Mouse (Mus musculus): ENCODE data around the gene Shroom1. TPM values are rescaled to one million over a fixed set of nuclear protein-coding genes. Genes with fewer than 3 reads are reported as not detected.

Shroom1 gene
- total RNA-seq, 2 experiments from 2014 or later = 0.02 TPM; not detected in 1

GRCm38 (mm10) chr11:53505026-53505663 lies 48.1 kb downstream of the Shroom1 start:
- ATAC-seq (replicated peaks; ENCODE audit: poor library complexity) = no peak

DNA sequence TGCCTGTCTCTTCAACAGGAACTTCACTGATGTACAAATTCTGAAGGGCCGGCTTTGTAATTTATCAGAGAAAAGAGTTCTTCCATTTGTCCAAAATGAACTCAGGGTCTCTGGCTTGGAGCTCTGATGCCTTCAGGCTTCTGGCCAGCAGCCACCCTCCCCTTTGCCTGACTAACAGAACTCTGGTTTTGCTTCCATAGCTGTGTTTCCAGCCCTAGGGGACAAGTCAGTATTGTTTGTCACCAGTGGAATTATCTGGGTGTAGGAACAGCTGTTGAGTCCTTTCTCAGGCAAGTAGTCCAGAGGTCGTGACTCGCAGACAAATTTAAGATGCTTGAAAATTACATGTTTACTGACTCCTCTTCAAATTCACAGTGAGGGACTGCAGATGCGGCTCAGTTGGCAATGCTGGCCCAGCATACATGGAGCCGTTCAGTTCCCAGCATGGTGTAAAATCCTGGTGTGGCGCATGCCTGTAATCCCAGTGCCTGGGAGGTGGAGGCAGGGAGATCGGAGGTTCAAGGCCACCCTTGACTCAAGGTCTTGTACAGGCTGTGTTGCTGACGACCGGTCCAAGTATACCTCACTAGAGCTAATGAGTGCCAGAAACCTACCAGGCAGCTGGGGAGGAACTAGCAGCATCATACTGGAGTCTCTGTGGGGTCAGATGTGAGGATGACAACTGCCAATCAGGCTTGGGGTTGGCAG lies 50.2 kb downstream of the Shroom1 start:
- ATAC-seq (replicated peaks; ENCODE audit: poor library complexity) = no peak

- no peak for ATAC-seq (replicated peaks; ENCODE audit: poor library complexity)
These were observed 51.1 kb downstream of the Shroom1 start for GRCm38 (mm10) chr11:53508152-53508551.

- ATAC-seq (replicated peaks; ENCODE audit: poor library complexity) = no peak
These were observed 51.6 kb downstream of the Shroom1 start for GRCm38 (mm10) chr11:53508591-53508990.

GRCm38 (mm10) chr11:53510351-53510750 lies 53.3 kb downstream of the Shroom1 start:
- ATAC-seq (replicated peaks; ENCODE audit: poor library complexity) = no peak

DNA sequence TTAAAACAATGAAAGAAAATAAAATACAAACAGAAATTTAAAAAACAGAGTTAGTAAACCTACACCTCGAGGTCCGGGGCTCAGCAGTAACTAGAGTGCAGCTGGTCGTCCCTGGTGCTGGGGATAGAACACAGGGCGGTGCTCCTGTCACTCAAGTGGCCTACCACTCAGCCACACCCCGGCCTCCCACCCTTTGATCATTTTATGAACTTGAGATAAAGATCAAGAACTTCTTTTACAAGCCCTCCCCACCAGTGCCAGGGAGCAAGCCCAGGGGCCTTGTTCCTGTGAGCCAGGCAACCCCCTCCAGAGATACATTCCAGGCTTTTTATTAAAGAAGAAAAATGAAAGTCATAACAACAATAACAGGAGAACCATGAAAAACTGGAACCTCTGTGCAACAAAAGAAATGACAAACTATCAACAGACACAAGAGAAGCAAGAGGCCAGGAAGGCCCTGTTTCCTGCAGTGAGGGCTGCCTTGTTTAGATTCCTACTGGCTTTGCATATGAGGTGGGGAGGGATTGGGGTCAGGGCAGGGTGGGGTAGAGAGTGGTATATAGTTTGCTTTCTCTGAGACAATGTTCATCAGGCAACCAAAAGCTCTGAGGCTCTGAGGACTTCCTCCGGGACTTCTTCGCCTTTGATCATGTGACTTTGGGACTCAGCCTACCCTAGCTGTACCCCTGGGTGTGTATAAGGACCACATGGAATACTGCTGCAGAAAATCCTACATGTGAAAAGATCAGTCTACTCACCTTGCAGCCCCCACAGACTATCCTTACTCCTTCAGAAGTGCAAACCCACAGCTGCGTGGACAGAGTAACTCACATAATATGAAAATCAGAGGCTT lies 60.0 kb downstream of the Shroom1 start:
- ATAC-seq (replicated peaks; ENCODE audit: poor library complexity) = peak; percentile 16; the same call in 1 of the 2 replicates

Other genes with a start within 250 kb of the Shroom1 start
- 148 and 151 TPM in 2 replicates for gene Hspa4, start 156.7 kb upstream of the Shroom1 start, total RNA-seq (2015)
- 371 and 490 TPM in 2 replicates for gene Hspa4, start 156.7 kb upstream of the Shroom1 start, total RNA-seq (2017)
- 25.6 and 30.9 TPM in 2 replicates for gene Zcchc10, start 132.5 kb upstream of the Shroom1 start, total RNA-seq (2015)
- 4.7 and 4.8 TPM in 2 replicates for gene Zcchc10, start 132.5 kb upstream of the Shroom1 start, total RNA-seq (2017)
- 57.9 and 79.5 TPM in 2 replicates for gene Aff4, start 106.4 kb upstream of the Shroom1 start, total RNA-seq (2015)
- 42.2 and 49.6 TPM in 2 replicates for gene Aff4, start 106.4 kb upstream of the Shroom1 start, total RNA-seq (2017)
- not detected in 2 replicates for gene Leap2, start 34.0 kb upstream of the Shroom1 start, total RNA-seq (2015)
- not detected in 2 replicates for gene Leap2, start 34.0 kb upstream of the Shroom1 start, total RNA-seq (2017)
- 194 and 224 TPM in 2 replicates for gene Uqcrq, start 26.4 kb upstream of the Shroom1 start, total RNA-seq (2015)
- 30.5 and 42.9 TPM in 2 replicates for gene Uqcrq, start 26.4 kb upstream of the Shroom1 start, total RNA-seq (2017)
- gene Gdf9, start 26.2 kb upstream of the Shroom1 start, total RNA-seq (2015) = 0.25 and 0.34 TPM in 2 replicates
- gene Gdf9, start 26.2 kb upstream of the Shroom1 start, total RNA-seq (2017) = 2.7 TPM in 1 of 2 replicates, not detected in the other
- not detected in 2 replicates for gene Gm10447, start 95 bp upstream of the Shroom1 start, total RNA-seq (2015)
- gene Gm10447, start 95 bp upstream of the Shroom1 start, total RNA-seq (2017) = not detected in 2 replicates
- gene Gm9837, start 13.3 kb downstream of the Shroom1 start, total RNA-seq (2015) = not detected in 2 replicates
- not detected in 2 replicates for gene Gm9837, start 13.3 kb downstream of the Shroom1 start, total RNA-seq (2017)
- not detected in 2 replicates for gene Gm9945, start 23.0 kb downstream of the Shroom1 start, total RNA-seq (2015)
- not detected in 2 replicates for gene Gm9945, start 23.0 kb downstream of the Shroom1 start, total RNA-seq (2017)
- gene Sowaha, start 23.1 kb downstream of the Shroom1 start, total RNA-seq (2015) = 0.73 and 0.79 TPM in 2 replicates
- gene Sowaha, start 23.1 kb downstream of the Shroom1 start, total RNA-seq (2017) = 0.29 and 0.91 TPM in 2 replicates
- 15.5 and 27.3 TPM in 2 replicates for gene Sept8, start 62.1 kb downstream of the Shroom1 start, total RNA-seq (2015)
- gene Sept8, start 62.1 kb downstream of the Shroom1 start, total RNA-seq (2017) = 11.0 and 24.6 TPM in 2 replicates
- 3.9 TPM in 2 replicates for gene Kif3a, start 110.2 kb downstream of the Shroom1 start, total RNA-seq (2015)
- 6.2 and 9.1 TPM in 2 replicates for gene Kif3a, start 110.2 kb downstream of the Shroom1 start, total RNA-seq (2017)
- not detected in 2 replicates for gene Il4, start 161.5 kb downstream of the Shroom1 start, total RNA-seq (2015)
- gene Il4, start 161.5 kb downstream of the Shroom1 start, total RNA-seq (2017) = not detected in 2 replicates
- gene Il13, start 177.5 kb downstream of the Shroom1 start, total RNA-seq (2015) = not detected in 2 replicates
- not detected in 2 replicates for gene Il13, start 177.5 kb downstream of the Shroom1 start, total RNA-seq (2017)

Data from megakaryocyte progenitor cell, adult 5-6 weeks (primary cell).